Mouse (Mus musculus): ENCODE measurements around the gene Reep3.
"Not testable (repeated sequence)": the region's sequence is repeated elsewhere in the genome, so short reads cannot be mapped to it uniquely, and the experiment has no call there.

The Reep3 gene

GRCm38 (mm10) chr10:67017315-67017714 is 79.4 kb downstream of the Reep3 start:
- no peak for DNase-seq (ENCODE audit: low spot score)

GRCm38 (mm10) chr10:67016615-67017278 is 80.0 kb downstream of the Reep3 start:
- peak; percentile 44 for DNase-seq (ENCODE audit: low spot score)

DNA sequence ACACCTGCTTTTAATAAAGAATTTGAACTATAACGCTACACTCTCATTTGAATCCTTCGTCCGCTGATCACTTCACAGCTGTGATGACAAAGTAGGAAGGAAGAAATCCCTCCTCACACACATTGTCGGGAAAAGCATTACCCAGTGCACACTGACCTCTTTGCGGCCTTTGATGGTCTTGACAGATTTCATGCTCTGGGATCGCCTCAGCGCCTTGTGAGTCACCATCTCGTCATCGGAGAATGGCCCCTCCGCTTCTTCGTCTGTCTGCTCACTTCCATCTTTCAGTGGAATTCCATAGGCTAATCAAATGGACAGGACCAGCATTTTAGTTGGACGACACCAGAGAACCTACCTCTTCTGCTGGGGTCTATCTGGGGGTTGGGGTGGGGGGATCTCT is 82.0 kb downstream of the Reep3 start:
- no peak for DNase-seq (ENCODE audit: low spot score)

- no peak for DNase-seq (ENCODE audit: low spot score)
Measured at GRCm38 (mm10) chr10:67010521-67010920, 86.2 kb downstream of the Reep3 start.

DNA sequence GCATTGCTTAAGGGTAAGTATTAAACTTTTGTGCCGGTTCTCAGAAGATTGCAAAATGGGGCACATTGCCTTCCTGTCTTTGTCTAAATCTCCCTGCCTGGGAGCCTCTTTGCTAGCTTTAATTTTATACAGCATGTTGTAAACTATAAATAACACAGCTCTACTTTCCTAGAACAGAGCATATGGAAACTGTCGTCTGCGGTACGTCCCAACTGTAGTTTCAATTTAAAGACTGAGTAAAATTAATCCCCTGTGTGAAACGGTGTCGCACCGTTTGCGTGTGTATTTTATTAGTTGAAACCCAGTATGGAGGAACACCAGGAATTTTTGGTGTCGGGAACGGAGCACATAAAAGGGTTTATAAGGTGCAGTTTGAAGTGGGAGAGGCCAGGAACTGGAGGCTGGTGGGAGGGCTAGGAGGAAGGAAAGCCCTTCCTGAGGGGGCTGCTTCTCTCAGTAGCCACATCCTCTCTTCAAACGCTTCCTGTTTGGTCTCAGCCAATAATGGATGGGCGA is 92.2 kb downstream of the Reep3 start:
- peak; percentile 64 for DNase-seq (ENCODE audit: low spot score)

GRCm38 (mm10) chr10:67003743-67004526 is 92.8 kb downstream of the Reep3 start:
- peak; percentile 87 for DNase-seq (ENCODE audit: low spot score)

DNA sequence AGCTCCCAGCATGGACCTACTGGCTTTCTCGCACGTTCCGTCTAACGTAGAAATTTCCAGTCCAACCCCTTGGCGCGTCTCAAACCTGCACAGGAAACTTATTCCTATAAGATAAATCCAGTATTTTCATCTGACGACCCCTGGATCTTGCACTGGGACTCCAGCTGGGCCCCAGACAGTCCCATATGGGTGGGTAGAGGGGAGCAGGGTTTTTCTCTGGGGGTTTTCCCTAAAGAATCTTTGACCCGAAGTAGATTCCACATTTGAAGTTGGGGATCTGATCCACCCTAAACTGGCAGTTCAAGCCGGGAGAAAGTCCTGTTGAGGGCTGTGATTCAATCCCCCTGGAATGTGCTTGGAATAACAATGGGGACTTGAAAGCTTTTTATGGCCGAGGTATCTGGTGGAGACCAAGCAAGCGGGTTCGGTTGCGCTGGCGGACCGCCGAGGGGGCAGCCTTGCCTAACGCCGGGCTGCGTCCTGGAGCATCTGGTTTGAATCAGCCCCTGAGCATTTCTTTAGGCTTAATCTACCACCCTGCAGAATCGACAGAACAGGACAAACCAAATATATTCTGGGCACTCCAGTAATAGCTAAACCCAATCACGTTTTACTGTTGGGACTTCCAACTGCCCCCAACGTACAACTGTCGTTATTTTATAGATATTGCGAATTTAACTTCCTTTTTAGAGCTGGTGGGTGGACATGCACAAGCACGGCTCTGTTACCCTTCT is 93.6 kb downstream of the Reep3 start:
- peak; percentile 87 for DNase-seq (ENCODE audit: low spot score)

DNA sequence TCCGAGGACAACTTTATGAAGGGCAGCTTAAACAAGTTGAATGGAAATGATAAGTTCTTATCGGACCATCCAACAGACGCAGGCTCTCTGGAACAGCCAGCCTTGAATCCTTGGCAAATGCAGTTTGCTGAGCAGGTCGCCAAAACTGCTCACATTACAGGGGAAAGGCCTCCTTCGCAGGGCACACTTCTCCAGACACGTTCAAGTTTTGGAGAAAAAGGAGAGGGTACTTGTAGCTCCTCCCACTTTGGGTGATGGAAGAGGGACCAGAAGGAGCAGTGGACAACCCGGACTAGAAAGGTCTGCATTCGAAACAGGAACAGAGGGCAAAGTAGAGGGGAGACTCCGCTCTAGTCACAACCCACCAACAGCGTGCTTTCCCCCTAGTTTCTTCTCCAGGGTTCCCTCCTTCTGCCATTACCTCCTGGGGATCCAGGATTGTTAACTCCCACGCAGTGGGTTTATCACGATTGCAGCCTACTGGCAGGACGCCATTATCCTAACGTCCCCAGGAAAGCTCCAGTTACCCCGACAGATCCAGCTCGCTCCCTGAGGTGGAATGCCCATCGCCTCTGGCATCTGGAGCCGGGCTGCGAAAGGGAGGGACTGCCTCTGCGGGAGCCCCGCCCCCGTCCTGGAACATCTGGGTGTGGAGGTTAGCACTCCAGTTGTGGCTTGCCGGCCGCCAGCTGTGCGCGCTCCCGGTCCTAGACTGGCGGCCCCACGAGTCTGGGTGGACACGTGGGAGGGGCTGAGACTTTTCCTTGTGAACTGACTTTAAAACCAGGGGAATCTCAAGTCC is 94.3 kb downstream of the Reep3 start:
- DNase-seq (ENCODE audit: low spot score), result peak; percentile 85

GRCm38 (mm10) chr10:67000958-67001615 is 95.7 kb downstream of the Reep3 start:
- DNase-seq (ENCODE audit: low spot score), result not testable (repeated sequence)

GRCm38 (mm10) chr10:67000136-67000535 is 96.6 kb downstream of the Reep3 start:
- DNase-seq (ENCODE audit: low spot score), result no peak

GRCm38 (mm10) chr10:66998770-66999169 is 98.0 kb downstream of the Reep3 start:
- DNase-seq (ENCODE audit: low spot score), result no peak

DNA sequence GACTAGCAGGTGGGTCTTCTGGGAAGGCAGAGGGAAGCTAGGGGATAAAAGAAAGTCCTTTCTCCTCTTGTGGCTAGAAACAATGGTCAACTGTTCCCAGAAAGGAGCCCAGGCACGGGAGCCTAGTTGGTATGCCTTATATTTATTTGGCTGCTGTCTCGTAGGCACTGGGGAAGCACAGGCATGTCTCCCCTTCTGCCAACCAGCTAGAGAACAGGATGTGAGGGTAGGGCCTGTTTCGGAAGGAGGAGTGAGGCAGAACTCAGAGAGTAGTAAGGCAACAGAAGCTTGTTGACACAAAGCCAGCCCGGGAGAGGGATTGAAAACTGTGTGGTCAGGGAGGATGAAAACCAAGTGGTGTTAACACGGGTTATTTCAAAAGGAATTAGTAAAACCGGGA is 101.6 kb downstream of the Reep3 start:
- no peak for DNase-seq (ENCODE audit: low spot score)

DNA sequence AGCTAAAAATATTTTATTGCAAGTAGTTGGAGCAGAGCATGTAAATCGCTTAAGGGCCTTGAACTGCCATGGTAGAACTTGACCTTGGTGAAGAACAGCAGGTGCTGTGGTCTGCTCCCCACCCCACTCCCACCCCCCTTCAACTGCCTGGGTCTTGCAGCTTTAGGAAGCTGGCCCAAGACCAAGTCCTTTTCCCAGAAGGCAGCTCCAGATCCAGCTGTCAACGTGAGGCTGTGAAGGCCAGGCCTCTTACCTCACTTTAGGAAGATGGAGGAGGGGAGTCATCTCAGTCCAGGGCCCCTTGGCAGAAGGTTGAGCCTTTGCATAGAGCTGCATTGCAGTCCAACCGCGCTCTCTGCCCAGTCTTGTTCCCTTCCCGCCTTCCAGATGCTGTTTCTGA is 102.3 kb downstream of the Reep3 start:
- no peak for DNase-seq (ENCODE audit: low spot score)

- no peak for DNase-seq (ENCODE audit: low spot score)
Measured at GRCm38 (mm10) chr10:66992591-66992990, 104.2 kb downstream of the Reep3 start.

- no peak for DNase-seq (ENCODE audit: low spot score)
Measured at GRCm38 (mm10) chr10:66990506-66990905, 106.2 kb downstream of the Reep3 start.

DNA sequence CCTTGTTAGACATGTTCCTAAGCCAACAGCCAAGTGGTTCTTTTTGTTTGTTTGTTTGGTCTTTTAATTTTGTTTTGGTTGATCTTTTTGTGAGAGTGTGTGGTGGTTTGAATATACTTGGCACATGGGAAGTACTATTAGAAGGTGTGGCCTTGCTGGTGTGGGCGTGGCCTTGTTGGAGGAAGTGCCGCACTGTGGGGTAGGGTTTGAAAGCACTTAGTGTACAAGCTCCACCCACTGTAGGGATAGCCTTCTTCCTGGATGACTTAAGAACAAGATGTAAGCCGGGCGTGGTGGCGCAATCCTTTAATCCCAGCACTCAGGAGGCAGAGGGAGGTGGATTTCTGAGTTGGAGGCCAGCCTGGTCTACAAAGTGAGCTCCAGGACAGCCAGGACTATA is 113.7 kb downstream of the Reep3 start:
- no peak for DNase-seq (ENCODE audit: low spot score)

GRCm38 (mm10) chr10:66978215-66978614 is 118.5 kb downstream of the Reep3 start:
- no peak for DNase-seq (ENCODE audit: low spot score)

GRCm38 (mm10) chr10:66977093-66977492 is 119.7 kb downstream of the Reep3 start:
- no peak for DNase-seq (ENCODE audit: low spot score)

GRCm38 (mm10) chr10:66975451-66975850 is 121.3 kb downstream of the Reep3 start:
- DNase-seq (ENCODE audit: low spot score), result no peak

GRCm38 (mm10) chr10:66974417-66974816 is 122.3 kb downstream of the Reep3 start:
- DNase-seq (ENCODE audit: low spot score), result no peak

- DNase-seq (ENCODE audit: low spot score), result no peak
Measured at GRCm38 (mm10) chr10:66973866-66974265, 122.9 kb downstream of the Reep3 start.

All from embryo, embryonic 10.5 days (tissue).